Mouse (Mus musculus): ENCODE data around the gene Agpat4. TPM values are rescaled to one million over a fixed set of nuclear protein-coding genes. Genes with fewer than 3 reads are reported as not detected.

The Agpat4 gene
- polyA plus RNA-seq, 1 experiment from 2014 or later = 71.2 TPM

DNA sequence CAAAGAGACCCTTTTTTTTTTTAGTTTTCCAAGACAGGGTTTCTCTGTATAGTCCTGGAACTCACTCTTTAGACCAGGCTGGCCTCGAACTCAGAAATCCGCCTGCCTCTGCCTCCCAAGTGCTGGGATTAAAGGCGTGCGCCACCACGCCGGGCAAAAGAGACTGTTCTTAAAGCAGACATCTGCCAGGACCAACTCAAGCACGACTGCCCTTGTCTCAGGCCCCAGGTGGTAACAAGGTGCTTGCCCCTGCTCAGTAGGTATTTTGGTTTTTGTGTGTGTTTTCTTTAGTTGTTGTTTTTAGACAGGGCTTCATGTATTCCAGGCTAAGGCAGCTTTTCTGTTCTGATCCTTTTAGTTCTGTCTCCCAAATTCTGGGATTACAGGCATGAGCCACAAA, 43.4 kb downstream of the Agpat4 start:
- Histone ChIP-seq H3K4me2 (ENCODE audit: low read length) (no peak overlapping the region), H3K36me3 (ENCODE audit: control insufficient read depth, insufficient read depth, low read length) (no peaks in the 10 kb centered on the region), H3K9me3 (ENCODE audit: control insufficient read depth, low read length) (no peaks in the 10 kb centered on the region), H3K4me3 (ENCODE audit: low read length) (no peak overlapping the region), H3K27me3 (replicated peaks; ENCODE audit: control insufficient read depth, insufficient read depth, low read length) (no peaks in the 10 kb centered on the region), H3K27ac (ENCODE audit: low read depth, low read length) (no peak overlapping the region), H3K4me1 (ENCODE audit: control insufficient read depth, insufficient read depth, low read depth, low read length) (peaks cover 12% of the 10 kb centered on the region), H3K9ac (ENCODE audit: low read depth, low read length) (no peak overlapping the region)
- WGBS = 95% methylated on average over 7 of the region's 7 CpGs
- no peak for ATAC-seq

DNA sequence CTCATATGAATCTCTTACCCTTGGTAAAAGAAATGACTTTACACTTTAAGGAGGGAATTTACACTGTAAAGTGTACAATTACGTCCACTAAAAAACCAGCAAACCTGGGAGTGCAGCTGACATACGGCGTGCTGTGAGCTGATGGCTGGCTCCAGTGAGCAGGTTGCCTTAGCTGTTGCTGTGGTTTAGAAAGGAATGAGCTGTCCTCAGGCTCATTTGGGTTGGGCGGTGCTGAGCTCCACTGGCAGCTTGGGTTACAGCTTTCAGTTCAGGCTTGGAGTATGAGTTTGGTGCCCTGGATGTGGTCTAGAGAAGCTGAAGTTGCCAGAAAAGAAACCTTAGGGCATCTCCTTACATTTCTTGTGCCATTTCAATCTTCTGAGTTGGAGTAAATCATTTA, 44.3 kb downstream of the Agpat4 start:
- Histone ChIP-seq H3K4me2 (ENCODE audit: low read length) (no peak overlapping the region), H3K27me3 (replicated peaks; ENCODE audit: control insufficient read depth, insufficient read depth, low read length) (no peaks in the 10 kb centered on the region), H3K4me3 (ENCODE audit: low read length) (no peak overlapping the region), H3K36me3 (ENCODE audit: control insufficient read depth, insufficient read depth, low read length) (no peaks in the 10 kb centered on the region), H3K9me3 (ENCODE audit: control insufficient read depth, low read length) (no peaks in the 10 kb centered on the region), H3K9ac (ENCODE audit: low read depth, low read length) (no peak overlapping the region), H3K4me1 (ENCODE audit: control insufficient read depth, insufficient read depth, low read depth, low read length) (peaks cover 12% of the 10 kb centered on the region), H3K27ac (ENCODE audit: low read depth, low read length) (no peak overlapping the region)
- 67% methylated on average over 4 of the region's 4 CpGs for WGBS
- ATAC-seq = no peak

DNA sequence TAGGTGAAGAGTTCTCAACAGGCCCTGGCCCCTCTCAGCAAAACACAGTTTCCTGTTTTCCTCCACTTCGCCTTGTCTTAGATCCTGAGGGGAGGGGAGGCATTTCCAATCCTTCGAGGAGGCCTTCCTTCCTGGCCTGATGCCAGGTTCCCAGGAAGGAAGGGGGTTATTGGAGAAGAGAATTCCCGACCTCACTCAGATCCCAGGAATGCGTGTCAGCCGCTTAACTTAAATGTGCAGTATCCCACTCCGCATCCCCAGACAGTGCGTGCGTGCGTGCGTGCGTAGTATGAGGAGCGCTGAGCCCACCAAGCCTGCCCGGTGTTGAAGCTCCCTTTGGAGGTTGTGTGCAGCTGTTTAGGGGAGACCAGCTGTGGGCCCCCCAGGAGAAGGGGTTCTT, 44.9 kb downstream of the Agpat4 start:
- no peak for ATAC-seq
- H3K4me2 ChIP-seq (ENCODE audit: low read length) = no peak overlapping the region
- H3K27me3 ChIP-seq (replicated peaks; ENCODE audit: control insufficient read depth, insufficient read depth, low read length) = no peaks in the 10 kb centered on the region
- no peaks in the 10 kb centered on the region for H3K9me3 ChIP-seq (ENCODE audit: control insufficient read depth, low read length)
- H3K36me3 ChIP-seq (ENCODE audit: control insufficient read depth, insufficient read depth, low read length) = no peaks in the 10 kb centered on the region
- WGBS = 43% methylated on average over 13 of the region's 13 CpGs
- no peak overlapping the region for H3K27ac ChIP-seq (ENCODE audit: low read depth, low read length)
- peaks cover 16% of the 10 kb centered on the region for H3K4me1 ChIP-seq (ENCODE audit: control insufficient read depth, insufficient read depth, low read depth, low read length)
- no peak overlapping the region for H3K9ac ChIP-seq (ENCODE audit: low read depth, low read length)
- H3K4me3 ChIP-seq (ENCODE audit: low read length) = no peak overlapping the region

DNA sequence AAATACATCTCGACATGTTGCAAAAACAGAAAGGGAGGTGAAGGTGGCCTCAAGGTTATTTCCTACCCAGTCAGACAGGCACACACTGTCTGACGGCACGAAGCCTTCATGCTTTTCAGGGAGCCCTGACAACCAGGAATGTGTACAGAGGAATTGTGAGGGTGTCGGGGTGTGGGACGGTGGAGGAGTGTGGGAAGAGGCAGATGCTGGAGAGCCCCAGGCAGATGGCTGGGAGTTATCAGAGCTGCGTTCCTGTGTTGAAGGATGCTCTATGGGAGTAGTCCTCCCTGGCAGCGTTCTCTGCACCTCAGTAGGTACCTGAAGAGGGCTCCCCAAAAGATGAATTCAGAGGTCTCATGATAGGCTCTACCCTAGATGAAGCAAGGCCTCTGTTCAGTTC, 45.4 kb downstream of the Agpat4 start:
- no peak for ATAC-seq
- no peak overlapping the region for H3K4me3 ChIP-seq (ENCODE audit: low read length)
- no peaks in the 10 kb centered on the region for H3K9me3 ChIP-seq (ENCODE audit: control insufficient read depth, low read length)
- no peaks in the 10 kb centered on the region for H3K36me3 ChIP-seq (ENCODE audit: control insufficient read depth, insufficient read depth, low read length)
- H3K4me1 ChIP-seq (ENCODE audit: control insufficient read depth, insufficient read depth, low read depth, low read length) = peaks cover 19% of the 10 kb centered on the region
- no peaks in the 10 kb centered on the region for H3K27me3 ChIP-seq (replicated peaks; ENCODE audit: control insufficient read depth, insufficient read depth, low read length)
- WGBS = 52% methylated on average over 7 of the region's 7 CpGs
- H3K9ac ChIP-seq (ENCODE audit: low read depth, low read length) = no peak overlapping the region
- no peak overlapping the region for H3K27ac ChIP-seq (ENCODE audit: low read depth, low read length)
- no peak overlapping the region for H3K4me2 ChIP-seq (ENCODE audit: low read length)

DNA sequence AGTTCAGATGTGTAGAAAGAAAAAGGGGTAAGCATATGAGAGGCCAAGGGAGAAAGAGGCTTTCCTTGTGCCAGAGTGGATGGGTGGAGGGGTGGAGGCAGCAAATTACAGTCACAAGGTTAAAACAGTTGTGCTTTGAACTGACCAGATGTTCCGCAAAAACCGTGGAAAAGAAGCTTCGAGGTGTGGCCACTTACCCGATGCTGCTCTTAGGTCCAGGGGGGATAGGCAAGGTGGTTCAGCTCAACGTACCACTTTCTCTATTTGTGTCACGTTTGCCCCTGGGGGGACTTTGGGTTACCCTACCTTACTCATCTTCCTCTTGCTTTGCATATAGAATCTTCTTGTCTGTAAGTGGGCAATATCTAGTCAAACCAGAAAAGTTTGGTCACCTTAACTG, 46.0 kb downstream of the Agpat4 start:
- Histone ChIP-seq H3K4me3 (ENCODE audit: low read length) (no peak overlapping the region), H3K4me1 (ENCODE audit: control insufficient read depth, insufficient read depth, low read depth, low read length) (peaks cover 24% of the 10 kb centered on the region), H3K4me2 (ENCODE audit: low read length) (no peak overlapping the region), H3K27me3 (replicated peaks; ENCODE audit: control insufficient read depth, insufficient read depth, low read length) (no peaks in the 10 kb centered on the region), H3K9ac (ENCODE audit: low read depth, low read length) (no peak overlapping the region), H3K27ac (ENCODE audit: low read depth, low read length) (no peak overlapping the region), H3K36me3 (ENCODE audit: control insufficient read depth, insufficient read depth, low read length) (no peaks in the 10 kb centered on the region), H3K9me3 (ENCODE audit: control insufficient read depth, low read length) (no peaks in the 10 kb centered on the region)
- WGBS = 92% methylated on average over 6 of the region's 6 CpGs
- no peak for ATAC-seq

DNA sequence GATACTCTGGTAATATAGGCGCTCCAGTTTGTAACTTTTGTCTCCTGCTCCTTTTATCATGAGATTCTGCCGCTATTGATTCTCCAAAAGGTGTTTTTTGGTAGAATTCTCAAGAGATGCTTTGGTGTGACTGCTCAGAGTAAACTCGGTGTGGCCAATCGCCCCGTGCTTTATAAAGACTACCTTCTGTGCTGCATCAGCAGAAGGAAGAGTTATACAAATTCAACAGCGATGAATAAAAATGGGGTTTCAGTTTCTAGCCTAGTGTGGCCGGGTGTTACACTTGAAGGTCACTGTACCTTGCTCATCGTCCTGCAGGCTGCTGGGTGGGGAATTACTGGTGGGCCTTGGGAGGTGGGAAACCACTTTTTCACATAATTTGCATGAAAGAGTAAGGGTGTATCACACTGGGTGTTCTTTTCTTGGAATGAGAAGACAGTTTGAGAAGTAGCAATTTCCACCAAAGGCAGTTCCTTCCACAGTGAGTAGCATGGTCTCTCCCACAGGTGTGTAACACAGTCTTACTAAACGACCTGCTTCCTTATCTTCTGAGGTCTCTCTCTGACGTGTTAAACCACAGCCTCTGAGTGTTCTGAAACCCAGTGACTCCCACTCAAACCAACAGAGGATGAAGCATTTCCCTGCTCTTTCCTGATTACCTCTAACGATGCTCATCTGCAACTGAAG, 46.6 kb downstream of the Agpat4 start:
- H3K4me2 ChIP-seq (ENCODE audit: low read length) = no peak overlapping the region
- H3K4me1 ChIP-seq (ENCODE audit: control insufficient read depth, insufficient read depth, low read depth, low read length) = peaks cover 26% of the 10 kb centered on the region
- H3K9me3 ChIP-seq (ENCODE audit: control insufficient read depth, low read length) = no peaks in the 10 kb centered on the region
- no peaks in the 10 kb centered on the region for H3K27me3 ChIP-seq (replicated peaks; ENCODE audit: control insufficient read depth, insufficient read depth, low read length)
- no peak overlapping the region for H3K4me3 ChIP-seq (ENCODE audit: low read length)
- no peak overlapping the region for H3K27ac ChIP-seq (ENCODE audit: low read depth, low read length)
- no peak for ATAC-seq
- 93% methylated on average over 11 of the region's 11 CpGs for WGBS
- H3K9ac ChIP-seq (ENCODE audit: low read depth, low read length) = no peak overlapping the region
- no peaks in the 10 kb centered on the region for H3K36me3 ChIP-seq (ENCODE audit: control insufficient read depth, insufficient read depth, low read length)

DNA sequence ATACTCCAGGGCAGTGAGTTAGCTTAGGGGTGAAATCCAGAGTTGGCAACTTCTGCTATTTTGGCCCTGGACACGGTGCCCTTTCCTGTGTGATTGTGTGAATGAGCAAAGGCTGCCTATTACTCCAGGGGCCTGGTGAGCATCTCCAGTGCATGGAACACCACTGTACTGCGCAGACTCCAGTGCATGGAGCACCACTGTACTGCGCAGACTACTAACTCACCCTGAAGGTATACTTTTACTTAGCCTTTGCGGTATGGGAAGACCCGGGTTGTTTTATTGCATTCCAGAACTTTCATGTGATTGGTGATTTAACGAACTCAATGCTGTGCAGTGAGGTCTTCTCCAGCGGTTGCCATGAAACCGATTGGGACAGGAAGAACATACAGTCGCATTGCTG, 47.2 kb downstream of the Agpat4 start:
- H3K27ac ChIP-seq (ENCODE audit: low read depth, low read length) = no peak overlapping the region
- no peaks in the 10 kb centered on the region for H3K27me3 ChIP-seq (replicated peaks; ENCODE audit: control insufficient read depth, insufficient read depth, low read length)
- no peak overlapping the region for H3K4me2 ChIP-seq (ENCODE audit: low read length)
- no peaks in the 10 kb centered on the region for H3K9me3 ChIP-seq (ENCODE audit: control insufficient read depth, low read length)
- no peaks in the 10 kb centered on the region for H3K36me3 ChIP-seq (ENCODE audit: control insufficient read depth, insufficient read depth, low read length)
- H3K4me3 ChIP-seq (ENCODE audit: low read length) = no peak overlapping the region
- no peak overlapping the region for H3K9ac ChIP-seq (ENCODE audit: low read depth, low read length)
- WGBS = 94% methylated on average over 9 of the region's 9 CpGs
- no peak for ATAC-seq
- peaks cover 26% of the 10 kb centered on the region for H3K4me1 ChIP-seq (ENCODE audit: control insufficient read depth, insufficient read depth, low read depth, low read length)

DNA sequence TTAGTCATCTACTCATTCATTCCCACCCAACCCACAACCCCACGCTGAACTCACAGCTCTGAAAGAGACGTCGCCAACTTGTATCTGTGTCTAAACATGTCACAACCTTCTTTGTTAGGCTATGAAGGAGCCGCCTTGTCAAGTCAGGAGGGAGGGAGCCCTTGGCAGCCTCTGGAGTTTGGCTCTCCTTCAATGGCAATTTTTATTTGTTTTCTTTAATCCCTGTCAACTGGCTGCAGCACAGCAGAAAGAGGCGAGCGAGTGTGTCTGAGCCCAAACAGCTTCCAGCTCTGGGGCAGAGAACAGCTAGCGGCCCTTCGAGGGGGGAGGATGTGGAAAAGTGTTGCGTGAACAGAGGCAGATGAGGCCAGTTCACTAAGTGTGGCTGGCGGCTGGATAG, 50.0 kb downstream of the Agpat4 start:
- peaks cover 18% of the 10 kb centered on the region for H3K4me1 ChIP-seq (ENCODE audit: control insufficient read depth, insufficient read depth, low read depth, low read length)
- no peak overlapping the region for H3K4me3 ChIP-seq (ENCODE audit: low read length)
- peak; percentile 78 for ATAC-seq
- H3K9ac ChIP-seq (ENCODE audit: low read depth, low read length) = no peak overlapping the region
- no peak overlapping the region for H3K4me2 ChIP-seq (ENCODE audit: low read length)
- no peaks in the 10 kb centered on the region for H3K9me3 ChIP-seq (ENCODE audit: control insufficient read depth, low read length)
- WGBS = 34% methylated on average over 10 of the region's 10 CpGs
- H3K36me3 ChIP-seq (ENCODE audit: control insufficient read depth, insufficient read depth, low read length) = no peaks in the 10 kb centered on the region
- H3K27ac ChIP-seq (ENCODE audit: low read depth, low read length) = peak overlapping the region; percentile 9; the same call in 1 of the 2 replicates
- no peaks in the 10 kb centered on the region for H3K27me3 ChIP-seq (replicated peaks; ENCODE audit: control insufficient read depth, insufficient read depth, low read length)

DNA sequence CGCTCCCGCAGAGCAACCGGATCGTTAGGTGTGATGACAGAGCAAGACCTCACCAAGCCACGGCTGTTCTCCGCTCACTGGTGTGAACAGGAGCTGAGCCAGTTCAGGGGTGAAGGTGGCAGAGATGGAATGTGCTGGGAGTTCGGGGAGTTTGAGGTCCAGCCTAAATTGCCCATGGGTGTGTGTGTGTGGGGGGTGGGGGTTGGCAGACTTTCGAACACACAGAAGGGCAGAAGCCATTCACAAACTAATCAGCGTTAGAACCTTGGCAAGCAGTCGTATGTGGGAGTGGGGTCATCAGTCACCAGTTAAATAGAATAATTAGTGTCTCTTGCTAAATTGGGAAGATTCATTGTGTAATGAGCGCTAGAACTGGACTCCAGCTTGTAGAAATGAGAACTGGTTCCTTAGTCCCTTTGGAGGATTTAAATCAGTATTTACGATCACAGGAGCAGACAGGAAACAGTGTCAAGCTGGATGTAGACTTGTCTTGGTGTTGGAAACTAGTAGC, 50.9 kb downstream of the Agpat4 start:
- WGBS = 52% methylated on average over 12 of the region's 12 CpGs

More for the DNA sequence above, 50.9 kb downstream of the Agpat4 start:
- no peaks in the 10 kb centered on the region for H3K9me3 ChIP-seq (ENCODE audit: control insufficient read depth, low read length)
- no peaks in the 10 kb centered on the region for H3K36me3 ChIP-seq (ENCODE audit: control insufficient read depth, insufficient read depth, low read length)
- peak overlapping the region; percentile 16; the same call in 1 of the 2 replicates for H3K4me2 ChIP-seq (ENCODE audit: low read length)
- peaks cover 14% of the 10 kb centered on the region for H3K4me1 ChIP-seq (ENCODE audit: control insufficient read depth, insufficient read depth, low read depth, low read length)
- ATAC-seq = no peak
- H3K27ac ChIP-seq (ENCODE audit: low read depth, low read length) = no peak overlapping the region
- no peaks in the 10 kb centered on the region for H3K27me3 ChIP-seq (replicated peaks; ENCODE audit: control insufficient read depth, insufficient read depth, low read length)
- no peak overlapping the region for H3K9ac ChIP-seq (ENCODE audit: low read depth, low read length)
- no peak overlapping the region for H3K4me3 ChIP-seq (ENCODE audit: low read length)

Data from hindbrain, embryonic 16.5 days (tissue).